Mouse (Mus musculus) myocyte (in vitro differentiated cells): ENCODE results near the gene Bola3.

Source experiments
- MAX ChIP-seq: IDR thresholded peaks from one replicate; pipeline ENCODE4 v1.6.1; 2011; ENCODE audit warnings: low read depth, mild to moderate bottlenecking, control low read depth
- MYOD1 ChIP-seq, 3 experiments: IDR thresholded peaks; one replicate each; pipeline ENCODE4 v1.6.1; 2011; ENCODE audit warnings: control low read depth in 2 of 3, low read depth in 2 of 3, mild to moderate bottlenecking in 2 of 3, moderate library complexity in 1 of 3; ENCODE audit not compliant: insufficient read length in 2 of 3, control insufficient read depth in 1 of 3
- POLR2A ChIP-seq: IDR thresholded peaks from one replicate; pipeline ENCODE4 v1.6.1; 2011; ENCODE audit warnings: low read depth, mild to moderate bottlenecking, control low read depth, moderate library complexity; ENCODE audit not compliant: insufficient read length
- POLR2AphosphoS2 ChIP-seq: IDR thresholded peaks from one replicate; pipeline ENCODE4 v1.6.1; 2011; ENCODE audit warnings: low read depth, control low read depth; ENCODE audit not compliant: insufficient read length
- TCF12 ChIP-seq: IDR thresholded peaks from one replicate; pipeline ENCODE4 v1.6.1; 2011; ENCODE audit warnings: mild to moderate bottlenecking, control low read depth; ENCODE audit not compliant: poor library complexity, insufficient read depth, severe bottlenecking
- USF1 ChIP-seq: IDR thresholded peaks from one replicate; pipeline ENCODE4 v1.6.1; 2011; ENCODE audit warnings: low read depth, mild to moderate bottlenecking, control low read depth, moderate library complexity

- TF ChIP-seq POLR2A (no peak), USF1 (no peak), MYOD1 (IDR thresholded peaks at IDR 0.05; ENCODE audit: control insufficient read depth in 1 of 3, insufficient read length in 2 of 3, low read depth in 2 of 3) (no peak), TCF12 (no peak), MAX (no peak), POLR2AphosphoS2 (no peak)
Observed at GRCm38 (mm10) chr6:83381510-83382491, 32.9 kb downstream of the Bola3 start.
